Mouse (Mus musculus) forebrain, embryonic 14.5 days (tissue): ENCODE measurements around the gene R3hcc1l. TPM values are rescaled to one million over a fixed set of nuclear protein-coding genes. Genes with fewer than 3 reads are reported as not detected.

Experiments
- ATAC-seq: fragments of 200-750 bp; cut with Nextera tagmentation; 2 replicates; pipeline ENCODE4 v1.8.0; 2017; ENCODE audit warnings: mild to moderate bottlenecking, moderate library complexity
- DNase-seq: peaks from one replicate; pipeline ENCODE4 v3.0.0-alpha.2; 2015; ENCODE audit warnings: low spot score
- H3K27ac ChIP-seq: fragments of 300-500 bp; sonication (generic); 2 replicates; pipeline ENCODE4 v1.5.1; 2014; ENCODE audit warnings: low read depth, mild to moderate bottlenecking, control low read depth, low read length, moderate library complexity
- H3K27me3 ChIP-seq: fragments of 300-500 bp; sonication (generic); replicated peaks from 2 replicates; pipeline ENCODE4 v1.6.1; 2014; ENCODE audit warnings: low read length, control low read depth, mixed read lengths; ENCODE audit not compliant: control insufficient read depth, insufficient read depth
- H3K36me3 ChIP-seq: fragments of 300-500 bp; sonication (generic); 2 replicates; pipeline ENCODE4 v1.6.1; 2014; ENCODE audit warnings: low read length, control low read depth; ENCODE audit not compliant: control insufficient read depth, insufficient read depth
- H3K4me1 ChIP-seq: fragments of 300-500 bp; sonication (generic); 2 replicates; pipeline ENCODE4 v1.6.1; 2014; ENCODE audit warnings: antibody characterized with exemption, low read length, control low read depth; ENCODE audit not compliant: control insufficient read depth, insufficient read depth
- H3K4me2 ChIP-seq: fragments of 300-500 bp; sonication (generic); 2 replicates; pipeline ENCODE4 v1.6.1; 2014; ENCODE audit warnings: mild to moderate bottlenecking, control low read depth, low read length
- H3K4me3 ChIP-seq: fragments of 300-500 bp; sonication (generic); 2 replicates; pipeline ENCODE4 v1.5.1; 2014; ENCODE audit warnings: low read depth, low read length, control low read depth
- H3K9ac ChIP-seq: fragments of 300-500 bp; sonication (generic); 2 replicates; pipeline ENCODE4 v1.6.1; 2014; ENCODE audit warnings: mild to moderate bottlenecking, low read length, control low read depth, moderate library complexity
- H3K9me3 ChIP-seq: fragments of 300-500 bp; sonication (generic); replicated peaks from 2 replicates; pipeline ENCODE4 v1.6.1; 2016; ENCODE audit warnings: low read length, control low read depth, mixed read lengths; ENCODE audit not compliant: control insufficient read depth
- WGBS: fragments of 180-500 bp; shearing (Covaris S2); extraction: QIAGEN DNeasy Blood & Tissue Kit; methylation state at CpG from one replicate; pipeline ENCODE4 v1.1.7; 2014; 5-methylcytosine and 5-hydroxymethylcytosine counted together
- polyA plus RNA-seq: library from polyadenylated mRNA; unstranded; fragments of >200 nt; fragmentation: Nextera tagmentation; extraction: Ambion mirVana; gene quantifications from 2 replicates; pipeline ENCODE4 v1.2.1, GENCODE M21; 2014

The R3hcc1l gene
- polyA plus RNA-seq, 1 experiment from 2014 or later: 15.8 TPM

GRCm38 (mm10) chr19:42613647-42614225 is 95.2 kb downstream of the R3hcc1l start:
- no peak for ATAC-seq

GRCm38 (mm10) chr19:42628068-42628467 is 109.5 kb downstream of the R3hcc1l start:
- Histone ChIP-seq H3K36me3 (no peaks in the 10 kb centered on the region), H3K9me3 (no peaks in the 10 kb centered on the region), H3K27me3 (no peaks in the 10 kb centered on the region), H3K27ac (no peak overlapping the region), H3K9ac (no peak overlapping the region), H3K4me2 (no peak overlapping the region), H3K4me3 (no peak overlapping the region), H3K4me1 (0 out of 2 replicates have a peak, but pooled peaks cover 3% of the 10 kb centered on the region)
- ATAC-seq: no peak
- 82% methylated on average over 6 of the region's 6 CpGs for WGBS
- no peak for DNase-seq

More at GRCm38 (mm10) chr19:42613647-42614225, 95.2 kb downstream of the R3hcc1l start:
- Histone ChIP-seq H3K4me3 (no peak overlapping the region), H3K4me1 (peaks cover 5% of the 10 kb centered on the region), H3K27me3 (peaks cover 2% of the 10 kb centered on the region; the same call in 1 of the 2 replicates), H3K36me3 (no peaks in the 10 kb centered on the region), H3K4me2 (no peak overlapping the region), H3K9me3 (no peaks in the 10 kb centered on the region), H3K9ac (no peak overlapping the region), H3K27ac (no peak overlapping the region)
- 76% methylated on average over 7 of the region's 7 CpGs for WGBS
- DNase-seq: no peak

- no peak overlapping the region for H3K4me3 ChIP-seq
- no peaks in the 10 kb centered on the region for H3K9me3 ChIP-seq
- no peaks in the 10 kb centered on the region for H3K36me3 ChIP-seq
- H3K4me1 ChIP-seq: 0 out of 2 replicates have a peak, but pooled peaks cover 3% of the 10 kb centered on the region
- 27% methylated on average over 8 of the region's 8 CpGs for WGBS
- no peak overlapping the region for H3K27ac ChIP-seq
- ATAC-seq (peak; percentile 62), DNase-seq (peak; percentile 54)
- no peaks in the 10 kb centered on the region for H3K27me3 ChIP-seq
- no peak overlapping the region for H3K9ac ChIP-seq
- peak overlapping the region; percentile 1; the same call in 1 of the 2 replicates for H3K4me2 ChIP-seq
Observed at GRCm38 (mm10) chr19:42631541-42631961, 113.0 kb downstream of the R3hcc1l start.

GRCm38 (mm10) chr19:42632301-42632700 is 113.7 kb downstream of the R3hcc1l start:
- DNase-seq (no peak), ATAC-seq (no peak)
- H3K27me3 ChIP-seq: no peaks in the 10 kb centered on the region
- H3K4me1 ChIP-seq: peaks cover 8% of the 10 kb centered on the region; the same call in 1 of the 2 replicates
- no peak overlapping the region for H3K4me2 ChIP-seq
- H3K27ac ChIP-seq: no peak overlapping the region
- H3K4me3 ChIP-seq: no peak overlapping the region
- no peaks in the 10 kb centered on the region for H3K9me3 ChIP-seq
- H3K36me3 ChIP-seq: no peaks in the 10 kb centered on the region
- no peak overlapping the region for H3K9ac ChIP-seq
- WGBS: 77% methylated on average over 4 of the region's 4 CpGs

- WGBS: 77% methylated on average over 2 of the region's 2 CpGs
- Histone ChIP-seq H3K9ac (no peak overlapping the region), H3K9me3 (no peaks in the 10 kb centered on the region), H3K27ac (no peak overlapping the region), H3K36me3 (no peaks in the 10 kb centered on the region), H3K4me3 (no peak overlapping the region), H3K27me3 (no peaks in the 10 kb centered on the region), H3K4me1 (peaks cover 8% of the 10 kb centered on the region; the same call in 1 of the 2 replicates), H3K4me2 (no peak overlapping the region)
- DNase-seq: no peak
- ATAC-seq: no peak
Observed at GRCm38 (mm10) chr19:42633650-42634049, 115.1 kb downstream of the R3hcc1l start.

- no peak for ATAC-seq
- Histone ChIP-seq H3K27ac (no peak overlapping the region), H3K36me3 (no peaks in the 10 kb centered on the region), H3K4me1 (peaks cover 4% of the 10 kb centered on the region; the same call in 1 of the 2 replicates), H3K9me3 (no peaks in the 10 kb centered on the region), H3K4me3 (no peak overlapping the region), H3K9ac (no peak overlapping the region), H3K4me2 (no peak overlapping the region), H3K27me3 (no peaks in the 10 kb centered on the region)
- WGBS: 44% methylated on average over 11 of the region's 11 CpGs
- peak; percentile 11 for DNase-seq
Observed at GRCm38 (mm10) chr19:42636631-42637030, 118.1 kb downstream of the R3hcc1l start.

GRCm38 (mm10) chr19:42638604-42639481 is 120.3 kb downstream of the R3hcc1l start:
- H3K9me3 ChIP-seq: no peaks in the 10 kb centered on the region
- DNase-seq (no peak), ATAC-seq (no peak)
- H3K4me2 ChIP-seq: no peak overlapping the region
- H3K27me3 ChIP-seq: no peaks in the 10 kb centered on the region
- no peak overlapping the region for H3K27ac ChIP-seq
- H3K4me1 ChIP-seq: peaks cover 4% of the 10 kb centered on the region; the same call in 1 of the 2 replicates
- no peaks in the 10 kb centered on the region for H3K36me3 ChIP-seq
- 69% methylated on average over 8 of the region's 8 CpGs for WGBS
- no peak overlapping the region for H3K4me3 ChIP-seq
- H3K9ac ChIP-seq: no peak overlapping the region

- Histone ChIP-seq H3K9ac (no peak overlapping the region), H3K4me1 (peaks cover 4% of the 10 kb centered on the region; the same call in 1 of the 2 replicates), H3K4me2 (no peak overlapping the region), H3K4me3 (no peak overlapping the region), H3K36me3 (no peaks in the 10 kb centered on the region), H3K27ac (no peak overlapping the region), H3K9me3 (no peaks in the 10 kb centered on the region), H3K27me3 (no peaks in the 10 kb centered on the region)
- WGBS: 82% methylated on average over 8 of the region's 8 CpGs
- ATAC-seq (no peak), DNase-seq (no peak)
Observed at GRCm38 (mm10) chr19:42639544-42639943, 121.0 kb downstream of the R3hcc1l start.
